Mouse (Mus musculus): ENCODE results near the gene Tmem248. TPM values are rescaled to one million over a fixed set of nuclear protein-coding genes. Genes with fewer than 3 reads are reported as not detected.
"Not testable (repeated sequence)": the region's sequence is repeated elsewhere in the genome, so short reads cannot be mapped to it uniquely, and the experiment has no call there.

The Tmem248 gene
- polyA plus RNA-seq, 1 experiment = 25.2 TPM

GRCm38 (mm10) chr5:130228120-130228519 lies 11.2 kb downstream of the Tmem248 start:
- TF ChIP-seq POLR2A (IDR thresholded peaks at IDR 0.05; ENCODE audit: borderline replicate concordance, control insufficient read depth, low read depth, low read length) (no peak), CTCF (IDR thresholded peaks at IDR 0.05; ENCODE audit: control insufficient read depth, insufficient read depth, low read length) (no peak)
- WGBS = 19% methylated on average over 4 of the region's 4 CpGs
- H3K27ac ChIP-seq (ENCODE audit: control insufficient read depth, insufficient read depth, low read depth, low read length, poor library complexity) = peak overlapping the region; percentile 38; the same call in 1 of the 2 replicates

DNA sequence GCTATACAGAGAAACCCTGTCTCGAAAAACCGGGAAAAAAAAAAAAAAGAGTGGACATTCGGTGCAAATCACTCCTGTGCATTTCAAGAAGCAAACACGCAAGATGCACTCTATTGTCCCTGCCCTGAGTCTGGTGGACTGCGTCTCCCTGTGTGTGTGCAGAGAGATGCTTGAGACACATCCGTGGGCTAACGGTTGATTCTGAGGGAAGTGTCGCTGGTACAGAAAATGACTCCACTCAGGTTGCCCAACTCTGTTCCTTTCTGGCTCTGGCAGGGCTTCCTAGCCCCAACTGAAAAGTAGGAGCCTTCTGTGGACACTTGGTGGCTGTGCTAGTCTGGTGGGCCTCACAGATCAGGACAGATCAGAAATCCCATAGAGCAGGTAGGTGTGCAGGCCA lies 19.4 kb downstream of the Tmem248 start:
- 59% methylated on average over 8 of the region's 8 CpGs for WGBS
- Histone ChIP-seq H3K4me3 (replicated peaks; ENCODE audit: control insufficient read depth, low read depth, low read length) (peak overlapping the region; percentile 38), H3K27ac (ENCODE audit: control insufficient read depth, insufficient read depth, low read depth, low read length, poor library complexity) (peak overlapping the region; percentile 78), H3K4me1 (ENCODE audit: control insufficient read depth, insufficient read depth, low read length) (peaks cover 2% of the 10 kb centered on the region)
- TF ChIP-seq POLR2A (IDR thresholded peaks at IDR 0.05; ENCODE audit: borderline replicate concordance, control insufficient read depth, low read depth, low read length) = no peak
- no peak for TF ChIP-seq CTCF (IDR thresholded peaks at IDR 0.05; ENCODE audit: control insufficient read depth, insufficient read depth, low read length)

More at GRCm38 (mm10) chr5:130228120-130228519, 11.2 kb downstream of the Tmem248 start:
- Histone ChIP-seq H3K4me3 (replicated peaks; ENCODE audit: control insufficient read depth, low read depth, low read length) (no peak overlapping the region), H3K4me1 (ENCODE audit: control insufficient read depth, insufficient read depth, low read length) (peaks cover 1% of the 10 kb centered on the region; the same call in 1 of the 2 replicates)

GRCm38 (mm10) chr5:130239236-130239635 lies 22.4 kb downstream of the Tmem248 start:
- no peak overlapping the region for H3K4me3 ChIP-seq (replicated peaks; ENCODE audit: control insufficient read depth, low read depth, low read length)
- H3K27ac ChIP-seq (ENCODE audit: control insufficient read depth, insufficient read depth, low read depth, low read length, poor library complexity) = no peak overlapping the region
- TF ChIP-seq CTCF (IDR thresholded peaks at IDR 0.05; ENCODE audit: control insufficient read depth, insufficient read depth, low read length) (no peak), POLR2A (IDR thresholded peaks at IDR 0.05; ENCODE audit: borderline replicate concordance, control insufficient read depth, low read depth, low read length) (no peak)
- H3K4me1 ChIP-seq (ENCODE audit: control insufficient read depth, insufficient read depth, low read length) = peaks cover 2% of the 10 kb centered on the region
- 85% methylated on average over 7 of the region's 7 CpGs for WGBS

- Histone ChIP-seq H3K4me1 (ENCODE audit: control insufficient read depth, insufficient read depth, low read length) (peaks cover 2% of the 10 kb centered on the region), H3K27ac (ENCODE audit: control insufficient read depth, insufficient read depth, low read depth, low read length, poor library complexity) (no peak overlapping the region), H3K4me3 (replicated peaks; ENCODE audit: control insufficient read depth, low read depth, low read length) (no peak overlapping the region)
- 93% methylated on average over 2 of the region's 2 CpGs for WGBS
- TF ChIP-seq CTCF (IDR thresholded peaks at IDR 0.05; ENCODE audit: control insufficient read depth, insufficient read depth, low read length) = no peak
- TF ChIP-seq POLR2A (IDR thresholded peaks at IDR 0.05; ENCODE audit: borderline replicate concordance, control insufficient read depth, low read depth, low read length) = no peak
These were observed 23.0 kb downstream of the Tmem248 start for GRCm38 (mm10) chr5:130239856-130240255.

DNA sequence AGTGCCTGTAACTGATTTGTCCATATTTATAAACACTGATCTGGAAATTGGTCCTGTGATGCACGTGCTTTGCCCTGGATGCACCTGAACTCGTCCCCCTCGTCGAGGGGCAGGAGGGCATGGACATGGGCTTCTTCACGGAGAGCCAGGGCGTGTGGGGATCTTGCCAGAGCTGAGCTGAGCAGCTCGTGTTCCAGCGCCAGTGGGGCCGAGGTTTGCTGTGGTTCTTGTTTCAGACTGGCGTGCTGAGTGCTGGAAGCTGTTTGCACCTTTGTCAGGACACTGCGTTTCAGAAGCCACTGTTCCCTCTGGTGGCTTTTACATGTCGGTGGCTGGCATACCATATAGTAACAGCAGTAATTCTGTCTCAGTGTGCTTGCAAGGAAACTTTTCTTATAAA lies 24.5 kb downstream of the Tmem248 start:
- 87% methylated on average over 12 of the region's 12 CpGs for WGBS
- TF ChIP-seq POLR2A (IDR thresholded peaks at IDR 0.05; ENCODE audit: borderline replicate concordance, control insufficient read depth, low read depth, low read length) (no peak), CTCF (IDR thresholded peaks at IDR 0.05; ENCODE audit: control insufficient read depth, insufficient read depth, low read length) (no peak)

DNA sequence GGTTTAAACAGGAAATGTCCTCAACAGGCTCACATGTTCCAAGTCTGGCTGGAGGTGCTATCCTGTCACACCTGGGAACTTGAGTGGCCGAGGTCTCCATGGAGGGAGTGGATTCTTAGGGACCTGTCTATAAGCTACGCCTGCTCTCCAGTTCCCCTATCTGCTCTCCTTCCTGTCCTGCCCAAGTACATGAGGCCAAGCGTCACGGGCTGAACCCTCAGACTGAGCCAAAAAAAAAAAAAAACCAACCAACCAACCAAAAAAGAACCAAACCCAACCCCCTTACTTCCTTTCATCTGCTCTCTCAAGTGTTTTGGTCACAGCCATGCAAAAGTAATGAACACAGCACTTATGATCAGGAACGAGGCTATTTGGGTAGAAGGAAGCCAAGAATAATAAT lies 30.9 kb downstream of the Tmem248 start:
- Histone ChIP-seq H3K4me1 (ENCODE audit: control insufficient read depth, insufficient read depth, low read length) (no peaks in the 10 kb centered on the region), H3K27ac (ENCODE audit: control insufficient read depth, insufficient read depth, low read depth, low read length, poor library complexity) (no peak overlapping the region), H3K4me3 (replicated peaks; ENCODE audit: control insufficient read depth, low read depth, low read length) (no peak overlapping the region)
- TF ChIP-seq POLR2A (IDR thresholded peaks at IDR 0.05; ENCODE audit: borderline replicate concordance, control insufficient read depth, low read depth, low read length) (no peak), CTCF (IDR thresholded peaks at IDR 0.05; ENCODE audit: control insufficient read depth, insufficient read depth, low read length) (no peak)
- 24% methylated on average over 5 of the region's 5 CpGs for WGBS

More for the DNA sequence above, 24.5 kb downstream of the Tmem248 start:
- Histone ChIP-seq H3K4me3 (replicated peaks; ENCODE audit: control insufficient read depth, low read depth, low read length) (no peak overlapping the region), H3K4me1 (ENCODE audit: control insufficient read depth, insufficient read depth, low read length) (no peaks in the 10 kb centered on the region), H3K27ac (ENCODE audit: control insufficient read depth, insufficient read depth, low read depth, low read length, poor library complexity) (no peak overlapping the region)

GRCm38 (mm10) chr5:130254164-130255016 lies 37.5 kb downstream of the Tmem248 start:
- Histone ChIP-seq H3K27ac (ENCODE audit: control insufficient read depth, insufficient read depth, low read depth, low read length, poor library complexity) (peak overlapping the region; percentile 92), H3K4me1 (ENCODE audit: control insufficient read depth, insufficient read depth, low read length) (no peaks in the 10 kb centered on the region), H3K4me3 (replicated peaks; ENCODE audit: control insufficient read depth, low read depth, low read length) (peak overlapping the region; percentile 91)
- TF ChIP-seq POLR2A (IDR thresholded peaks at IDR 0.05; ENCODE audit: borderline replicate concordance, control insufficient read depth, low read depth, low read length) = no peak
- TF ChIP-seq CTCF (IDR thresholded peaks at IDR 0.05; ENCODE audit: control insufficient read depth, insufficient read depth, low read length) = no peak
- WGBS = 3% methylated on average over 19 of the region's 19 CpGs

DNA sequence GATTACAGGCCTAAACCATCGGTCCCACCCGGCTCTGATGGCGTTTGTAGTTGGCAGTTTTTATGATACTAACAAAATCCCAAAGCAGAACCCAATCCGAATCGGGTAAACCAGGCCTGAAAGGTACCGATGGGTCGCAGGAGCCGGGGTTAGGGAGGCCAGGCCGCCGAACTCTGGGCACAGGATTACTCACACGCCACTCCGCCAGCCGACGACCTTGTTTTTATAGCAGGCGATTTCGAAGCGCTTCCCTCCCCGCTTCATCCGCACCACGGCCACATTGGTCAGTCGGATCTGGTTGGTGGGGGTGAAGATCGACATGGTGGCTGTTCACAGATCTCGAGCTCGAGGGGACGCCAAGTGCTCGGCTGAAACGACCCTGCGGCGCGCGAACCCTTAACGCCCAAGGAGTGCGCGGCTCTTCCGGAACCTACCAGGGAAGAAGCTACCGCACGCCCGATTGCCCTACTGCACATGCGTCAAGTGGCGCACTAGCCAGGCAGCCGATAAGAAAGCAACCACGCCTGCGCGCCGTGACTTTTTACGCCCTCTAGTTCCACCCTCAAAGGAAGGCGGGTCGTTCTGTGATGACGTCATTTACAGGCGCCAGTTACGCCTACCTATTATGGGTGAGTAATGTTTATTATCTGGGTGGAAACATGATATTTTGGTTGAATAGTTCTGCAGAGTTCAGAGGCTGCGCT lies 38.3 kb downstream of the Tmem248 start, which contains the start of the genes Sbds and Tyw1:
Sbds (minus strand) TSS at position 514 of the 704 bp plus-strand sequence.
Tyw1 (plus strand) TSS at position 603 of the 704 bp plus-strand sequence.
- no peaks in the 10 kb centered on the region for H3K4me1 ChIP-seq (ENCODE audit: control insufficient read depth, insufficient read depth, low read length)
- WGBS = under 1% methylated on average over 52 of the region's 52 CpGs
- peak within 1 kb of the TSS; percentile 92 for H3K27ac ChIP-seq (ENCODE audit: control insufficient read depth, insufficient read depth, low read depth, low read length, poor library complexity)
- H3K4me3 ChIP-seq (replicated peaks; ENCODE audit: control insufficient read depth, low read depth, low read length) = peak within 1 kb of the TSS; percentile 91
- TF ChIP-seq CTCF (IDR thresholded peaks at IDR 0.05; ENCODE audit: control insufficient read depth, insufficient read depth, low read length) = peak; percentile 19; the same call in 1 of the 2 replicates
- peak; percentile 99 for TF ChIP-seq POLR2A (IDR thresholded peaks at IDR 0.05; ENCODE audit: borderline replicate concordance, control insufficient read depth, low read depth, low read length)

DNA sequence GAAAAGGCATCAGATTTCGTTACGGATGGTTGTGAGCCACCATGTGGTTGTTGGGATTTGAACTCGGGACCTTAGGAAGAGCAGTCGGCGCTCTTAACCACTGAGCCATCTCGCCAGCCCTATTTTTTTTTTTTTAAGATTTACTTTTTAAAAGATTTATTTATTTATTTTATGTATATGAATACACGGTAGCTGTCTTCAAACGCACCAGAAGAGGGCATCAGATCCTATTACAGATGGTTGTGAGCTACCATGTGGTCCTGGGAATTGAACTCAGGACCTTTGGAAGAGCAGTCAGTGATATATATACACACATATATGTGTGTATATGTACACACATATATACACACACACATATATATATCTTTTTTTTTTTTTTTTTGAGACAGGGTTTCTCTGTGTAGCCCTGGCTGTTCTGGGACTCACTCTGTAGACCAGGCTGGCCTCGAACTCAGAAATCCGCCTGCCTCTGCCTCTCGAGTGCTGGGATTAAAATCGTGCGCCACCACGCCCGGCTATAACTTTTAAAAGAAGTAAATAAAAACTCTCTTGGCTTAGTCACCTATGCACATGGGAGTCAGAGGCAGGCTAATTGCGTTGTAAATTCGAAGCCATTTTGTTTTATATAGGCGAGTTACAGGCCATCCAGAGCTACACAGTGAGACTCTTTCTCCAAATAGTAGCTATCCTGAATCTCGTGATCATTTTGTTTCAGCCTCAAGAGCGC lies 39.1 kb downstream of the Tmem248 start:
- not testable (repeated sequence) for H3K4me1 ChIP-seq (ENCODE audit: control insufficient read depth, insufficient read depth, low read length); H3K27ac ChIP-seq (ENCODE audit: control insufficient read depth, insufficient read depth, low read depth, low read length, poor library complexity); H3K4me3 ChIP-seq (replicated peaks; ENCODE audit: control insufficient read depth, low read depth, low read length)
- 19% methylated on average over 20 of the region's 20 CpGs for WGBS

All from bone marrow, adult 2 months (tissue).